Mouse (Mus musculus) heart, adult 2 months (tissue): ENCODE data around the gene Tas1r1. TPM values are rescaled to one million over a fixed set of nuclear protein-coding genes. Genes with fewer than 3 reads are reported as not detected.

Experiments used
- DNase-seq, 2 experiments: peaks; one replicate each; pipeline ENCODE4 v3.0.0; 2021
- H3K27ac ChIP-seq: fragments of 200-600 bp; 2 replicates; pipeline ENCODE4 v1.8.1; 2022
- H3K27me3 ChIP-seq: fragments of 200-500 bp; 2 replicates; pipeline ENCODE4 v1.6.1; 2012; ENCODE audit warnings: mild to moderate bottlenecking, low read length, inconsistent platforms, mixed read lengths; ENCODE audit not compliant: control insufficient read depth, insufficient read depth
- H3K36me3 ChIP-seq: fragments of 200-500 bp; 2 replicates; pipeline ENCODE4 v1.6.1; 2012; ENCODE audit warnings: low read length, inconsistent platforms; ENCODE audit not compliant: control insufficient read depth, insufficient read depth
- H3K4me1 ChIP-seq: fragments of 200-500 bp; 2 replicates; pipeline ENCODE4 v1.6.1; 2011; ENCODE audit warnings: low read length; ENCODE audit not compliant: control insufficient read depth, insufficient read depth
- H3K4me3 ChIP-seq: fragments of 200-600 bp; 2 replicates; pipeline ENCODE4 v1.8.1; 2022
- H3K79me2 ChIP-seq: fragments of 200-500 bp; replicated peaks from 2 replicates; pipeline ENCODE4 v1.6.1; 2012; ENCODE audit warnings: mild to moderate bottlenecking, inconsistent platforms, low read length, moderate library complexity, mixed read lengths; ENCODE audit not compliant: control insufficient read depth, insufficient read depth
- H3K9ac ChIP-seq: fragments of 200-500 bp; 2 replicates; pipeline ENCODE4 v1.6.1; 2012; ENCODE audit warnings: low read depth, mild to moderate bottlenecking, control low read depth, inconsistent platforms, low read length, mixed read lengths
- CTCF ChIP-seq: fragments of 200-600 bp; IDR thresholded peaks from 2 replicates; pipeline ENCODE4 v1.8.1; 2022; ENCODE audit warnings: antibody characterized with exemption, mild to moderate bottlenecking, moderate library complexity
- EP300 ChIP-seq: fragments of 200-500 bp; IDR thresholded peaks from 2 replicates; pipeline ENCODE4 v1.6.1; 2011; ENCODE audit warnings: low read depth, low read length, control low read depth; ENCODE audit not compliant: insufficient read depth
- POLR2A ChIP-seq: fragments of 200-500 bp; IDR thresholded peaks from 2 replicates; pipeline ENCODE4 v1.6.1; 2011; ENCODE audit warnings: mild to moderate bottlenecking, low read depth, low read length, control low read depth; ENCODE audit not compliant: insufficient read depth
- WGBS: fragments of 180-500 bp; shearing (Covaris S2); methylation state at CpG from one replicate; pipeline ENCODE4 v1.1.7; 2018; 5-methylcytosine and 5-hydroxymethylcytosine counted together
- intact Hi-C: fragments of 180-260 bp; cut with DNase I; formaldehyde crosslinking; loops from one replicate; pipeline ENCODE4 v1.15.1; 2025
- polyA plus RNA-seq: library from polyadenylated mRNA; depleted of rRNA; stranded (reverse); fragments of >200 nt; gene quantifications from 2 replicates; pipeline ENCODE4 v1.2.3, GENCODE M21; 2012
- total RNA-seq, 2 experiments: library from RNA; stranded (reverse); gene quantifications; 2 replicates each; pipeline ENCODE4 v1.2.3; 2021

The Tas1r1 gene
- total and polyA plus RNA-seq, 3 experiments = 0.08 to 0.11 (median 0.08) TPM

DNA sequence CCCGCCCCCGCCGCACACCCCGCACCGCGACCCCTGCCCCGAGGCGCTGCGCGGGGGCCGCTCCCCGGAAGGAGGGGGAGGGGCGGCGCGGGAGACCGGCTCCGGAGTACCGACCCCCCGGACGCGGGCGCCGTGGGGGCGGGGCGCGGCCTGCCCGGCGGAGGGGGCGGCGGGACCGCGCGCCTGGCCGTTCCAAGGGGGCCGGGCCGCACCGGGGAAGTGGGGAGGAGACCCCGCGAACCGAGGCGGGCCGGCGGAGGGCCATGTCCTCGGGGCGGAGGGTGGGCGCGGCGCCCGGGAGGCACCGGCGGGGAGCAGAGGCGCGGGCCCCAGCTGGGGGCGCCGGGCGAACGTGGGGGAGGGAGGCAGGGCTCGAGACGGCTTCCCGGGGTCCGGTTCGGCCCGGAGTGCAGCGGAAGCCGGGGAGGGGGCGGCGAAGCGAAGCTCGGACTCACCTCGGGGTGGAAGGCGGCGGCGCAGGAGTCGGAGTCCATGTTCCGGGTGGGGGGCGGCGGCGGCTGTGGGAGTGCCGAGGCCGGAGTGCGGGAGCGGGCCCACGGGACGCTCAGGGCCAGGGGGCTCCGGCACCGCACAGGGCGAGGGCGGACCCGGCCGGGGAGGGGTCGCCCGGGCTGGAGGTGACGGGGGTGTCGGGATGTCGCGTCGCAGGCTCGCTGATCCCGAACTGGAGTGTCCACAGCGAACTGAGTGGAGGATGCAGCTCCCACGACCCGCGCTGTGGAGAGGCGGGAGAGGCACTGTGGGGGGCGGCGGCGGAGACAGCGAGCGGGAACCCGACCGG lies 42.8 kb downstream of the Tas1r1 start:
- 2% methylated on average over 82 of the region's 111 CpGs for WGBS

GRCm38 (mm10) chr4:151994228-151995171 lies 43.9 kb downstream of the Tas1r1 start:
- Histone ChIP-seq H3K27me3 (no peaks in the 10 kb centered on the region), H3K9ac (peak overlapping the region; percentile 98), H3K4me3 (peak overlapping the region; percentile 94), H3K4me1 (0 out of 2 replicates have a peak, but pooled peaks cover 3% of the 10 kb centered on the region), H3K79me2 (peaks cover 4% of the 10 kb centered on the region; the same call in 1 of the 2 replicates), H3K36me3 (no peaks in the 10 kb centered on the region; the same call in 1 of the 2 replicates), H3K27ac (peak overlapping the region; percentile 6; the same call in 1 of the 2 replicates)
- TF ChIP-seq CTCF (no peak), POLR2A (no peak), EP300 (no peak)
- peak; percentile 53 to 64 for DNase-seq
- intact Hi-C loops = no loop called here
- WGBS = 4% methylated on average over 55 of the region's 61 CpGs

More for the DNA sequence above, 42.8 kb downstream of the Tas1r1 start:
- H3K4me3 ChIP-seq = peak overlapping the region; percentile 94
- peak; percentile 57 to 58 for DNase-seq
- H3K79me2 ChIP-seq = peaks cover 4% of the 10 kb centered on the region; the same call in 1 of the 2 replicates
- no peaks in the 10 kb centered on the region; the same call in 1 of the 2 replicates for H3K36me3 ChIP-seq
- peak; percentile 43 for TF ChIP-seq POLR2A
- no peak for TF ChIP-seq CTCF
- TF ChIP-seq EP300 = no peak
- H3K27ac ChIP-seq = peak overlapping the region; percentile 84
- intact Hi-C loops = no loop called here
- H3K27me3 ChIP-seq = no peaks in the 10 kb centered on the region
- H3K4me1 ChIP-seq = 0 out of 2 replicates have a peak, but pooled peaks cover 3% of the 10 kb centered on the region
- H3K9ac ChIP-seq = peak overlapping the region; percentile 98

DNA sequence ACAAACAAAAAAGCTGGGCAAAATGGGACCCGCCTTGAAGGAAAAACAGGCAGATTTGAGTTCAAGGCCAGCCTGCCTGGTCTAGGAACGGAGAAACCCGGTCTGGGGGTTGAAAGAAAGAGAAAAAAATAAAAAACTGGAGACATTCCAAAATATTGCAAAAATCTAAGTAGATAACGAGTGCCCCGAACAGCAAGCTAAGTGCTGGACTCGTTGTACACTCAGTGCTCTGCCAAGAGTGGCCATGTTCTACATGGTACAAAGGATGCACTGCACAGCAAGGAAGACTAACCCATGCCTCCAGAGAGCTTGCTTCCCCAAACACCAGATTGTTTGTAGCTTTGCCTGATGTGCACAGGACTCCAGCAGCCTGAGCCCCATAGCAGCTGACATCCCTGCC lies 45.3 kb downstream of the Tas1r1 start:
- no peak overlapping the region for H3K27ac ChIP-seq
- peaks cover 4% of the 10 kb centered on the region; the same call in 1 of the 2 replicates for H3K79me2 ChIP-seq
- no peak overlapping the region for H3K4me3 ChIP-seq
- no peaks in the 10 kb centered on the region for H3K27me3 ChIP-seq
- no peak overlapping the region for H3K9ac ChIP-seq
- H3K4me1 ChIP-seq = peaks cover 3% of the 10 kb centered on the region; the same call in 1 of the 2 replicates
- H3K36me3 ChIP-seq = no peaks in the 10 kb centered on the region; the same call in 1 of the 2 replicates
- no peak for DNase-seq
- intact Hi-C loops = no loop called here
- no peak for TF ChIP-seq POLR2A
- no peak for TF ChIP-seq EP300
- no peak for TF ChIP-seq CTCF
- 59% methylated on average over 6 of the region's 6 CpGs for WGBS

GRCm38 (mm10) chr4:151992091-151992490 lies 46.3 kb downstream of the Tas1r1 start:
- H3K27ac ChIP-seq = no peak overlapping the region

GRCm38 (mm10) chr4:151989110-151989488 lies 49.3 kb downstream of the Tas1r1 start:
- DNase-seq = no peak
- H3K27ac ChIP-seq = peak overlapping the region; percentile 88
- 48% methylated on average over 6 of the region's 6 CpGs for WGBS
- intact Hi-C loops = no loop called here
- TF ChIP-seq EP300 (0 out of 2 replicates have a peak, but pooled peaks have one; percentile 32), POLR2A (no peak)
- H3K79me2 ChIP-seq = no peaks in the 10 kb centered on the region
- peak overlapping the region; percentile 83 for H3K4me3 ChIP-seq
- peaks cover 8% of the 10 kb centered on the region for H3K4me1 ChIP-seq
- no peaks in the 10 kb centered on the region for H3K36me3 ChIP-seq
- no peaks in the 10 kb centered on the region for H3K27me3 ChIP-seq
- H3K9ac ChIP-seq = 0 out of 2 replicates have a peak overlapping the region, but pooled peaks have one; percentile 3

More at GRCm38 (mm10) chr4:151992091-151992490, 46.3 kb downstream of the Tas1r1 start:
- 89% methylated on average over 9 of the region's 9 CpGs for WGBS
- peaks cover 4% of the 10 kb centered on the region; the same call in 1 of the 2 replicates for H3K79me2 ChIP-seq
- H3K36me3 ChIP-seq = no peaks in the 10 kb centered on the region
- DNase-seq = no peak
- H3K27me3 ChIP-seq = no peaks in the 10 kb centered on the region
- H3K9ac ChIP-seq = no peak overlapping the region
- TF ChIP-seq EP300 (no peak), POLR2A (no peak)
- no peak overlapping the region for H3K4me3 ChIP-seq
- peaks cover 5% of the 10 kb centered on the region; the same call in 1 of the 2 replicates for H3K4me1 ChIP-seq
- intact Hi-C loops = no loop called here
